Mouse (Mus musculus) midbrain, embryonic 13.5 days (tissue): ENCODE measurements around the gene Mphosph9. TPM values are rescaled to one million over a fixed set of nuclear protein-coding genes. Genes with fewer than 3 reads are reported as not detected.
A peak's percentile ranks its signal among the peaks of the same experiment; 100 is the strongest.

Source experiments
- ATAC-seq: fragments of 200-750 bp; cut with Nextera tagmentation; 2 replicates; pipeline ENCODE4 v1.8.0; 2017; ENCODE audit warnings: mild to moderate bottlenecking, moderate TSS enrichment, moderate library complexity
- H3K27ac ChIP-seq: fragments of 300-500 bp; sonication (generic); 2 replicates; pipeline ENCODE4 v1.5.1; 2015; ENCODE audit warnings: inconsistent platforms, mild to moderate bottlenecking, moderate library complexity
- H3K27me3 ChIP-seq: fragments of 300-500 bp; sonication (generic); 2 replicates; pipeline ENCODE4 v1.6.1; 2015; ENCODE audit warnings: mild to moderate bottlenecking, inconsistent platforms
- H3K36me3 ChIP-seq: fragments of 300-500 bp; sonication (generic); 2 replicates; pipeline ENCODE4 v1.6.1; 2015; ENCODE audit warnings: mild to moderate bottlenecking, inconsistent platforms
- H3K4me1 ChIP-seq: fragments of 300-500 bp; sonication (generic); replicated peaks from 2 replicates; pipeline ENCODE4 v1.6.1; 2015; ENCODE audit warnings: inconsistent platforms
- H3K4me2 ChIP-seq: fragments of 300-500 bp; sonication (generic); replicated peaks from 2 replicates; pipeline ENCODE4 v1.6.1; 2015; ENCODE audit warnings: moderate library complexity, mild to moderate bottlenecking, inconsistent platforms
- H3K4me3 ChIP-seq: fragments of 300-500 bp; sonication (generic); replicated peaks from 2 replicates; pipeline ENCODE4 v1.5.1; 2015; ENCODE audit warnings: mild to moderate bottlenecking, inconsistent platforms
- H3K9ac ChIP-seq: fragments of 300-500 bp; sonication (generic); replicated peaks from 2 replicates; pipeline ENCODE4 v1.6.1; 2015; ENCODE audit warnings: mild to moderate bottlenecking, inconsistent platforms
- H3K9me3 ChIP-seq: fragments of 300-500 bp; sonication (generic); 2 replicates; pipeline ENCODE4 v1.6.1; 2016; ENCODE audit warnings: mild to moderate bottlenecking, inconsistent platforms
- WGBS: fragments of 180-500 bp; shearing (Covaris S2); methylation state at CpG from one replicate; pipeline ENCODE4 v1.1.7; 2015; 5-methylcytosine and 5-hydroxymethylcytosine counted together
- polyA plus RNA-seq: library from polyadenylated mRNA; unstranded; fragments of >200 nt; fragmentation: Nextera tagmentation; extraction: Ambion mirVana; gene quantifications from 2 replicates; pipeline ENCODE4 v1.2.1, GENCODE M21; 2015

The Mphosph9 gene
- polyA plus RNA-seq, 1 experiment from 2014 or later: 16.5 TPM

- 97% methylated on average over 8 of the region's 8 CpGs for WGBS
- Histone ChIP-seq H3K4me1 (peaks cover 45% of the 10 kb centered on the region), H3K27me3 (no peaks in the 10 kb centered on the region), H3K27ac (no peak overlapping the region), H3K9me3 (no peaks in the 10 kb centered on the region), H3K9ac (no peak overlapping the region), H3K4me2 (no peak overlapping the region), H3K4me3 (no peak overlapping the region), H3K36me3 (no peaks in the 10 kb centered on the region; the same call in 1 of the 2 replicates)
- ATAC-seq: no peak
These were observed 83.3 kb downstream of the Mphosph9 start for GRCm38 (mm10) chr5:124244449-124244848.

DNA sequence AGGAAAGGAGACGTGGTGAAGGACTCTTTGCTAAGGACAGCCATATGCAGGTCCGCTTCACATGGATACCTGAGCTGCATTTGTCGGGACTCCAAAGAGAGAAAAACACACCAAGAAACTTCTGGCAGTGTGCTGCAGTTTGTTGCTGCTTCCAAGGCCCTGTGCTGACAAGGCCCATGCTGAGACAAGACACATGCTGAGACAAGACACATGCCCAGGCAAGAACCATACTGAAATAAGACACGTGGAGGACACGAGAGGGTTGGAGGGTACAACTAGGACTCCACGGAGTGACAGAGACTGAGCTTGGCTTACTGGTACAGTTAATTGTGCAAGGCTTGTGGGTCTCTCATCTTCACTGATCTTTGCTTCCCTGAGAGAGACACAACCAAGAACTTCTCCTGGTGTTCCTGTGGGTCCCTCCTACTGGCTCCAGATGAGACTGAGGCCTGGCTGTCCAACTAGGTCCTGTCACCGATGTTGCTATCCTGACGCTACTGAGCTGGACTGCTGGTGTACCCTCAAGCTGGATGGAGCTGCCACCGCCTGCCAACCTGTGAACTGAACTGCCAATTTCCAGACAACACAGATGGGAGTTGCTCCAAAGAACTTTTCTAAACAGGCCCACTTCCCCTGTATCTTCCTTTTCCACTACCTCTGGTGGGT, 84.4 kb downstream of the Mphosph9 start:
- Histone ChIP-seq H3K4me1 (peaks cover 38% of the 10 kb centered on the region), H3K27ac (no peak overlapping the region), H3K36me3 (no peaks in the 10 kb centered on the region; the same call in 1 of the 2 replicates), H3K4me2 (no peak overlapping the region), H3K9ac (no peak overlapping the region), H3K9me3 (no peaks in the 10 kb centered on the region), H3K27me3 (no peaks in the 10 kb centered on the region), H3K4me3 (no peak overlapping the region)
- 94% methylated on average over 9 of the region's 9 CpGs for WGBS
- ATAC-seq: no peak

GRCm38 (mm10) chr5:124241686-124242444, 85.9 kb downstream of the Mphosph9 start:
- H3K4me1 ChIP-seq: peaks cover 23% of the 10 kb centered on the region
- H3K27me3 ChIP-seq: no peaks in the 10 kb centered on the region
- no peak overlapping the region for H3K4me3 ChIP-seq
- 41% methylated on average over 10 of the region's 10 CpGs for WGBS
- H3K27ac ChIP-seq: peak overlapping the region; percentile 51
- 0 out of 2 replicates have a peak, but pooled peaks have one; percentile 45 for ATAC-seq
- H3K36me3 ChIP-seq: no peaks in the 10 kb centered on the region; the same call in 1 of the 2 replicates
- no peak overlapping the region for H3K9ac ChIP-seq
- no peaks in the 10 kb centered on the region for H3K9me3 ChIP-seq
- peak overlapping the region; percentile 22 for H3K4me2 ChIP-seq

DNA sequence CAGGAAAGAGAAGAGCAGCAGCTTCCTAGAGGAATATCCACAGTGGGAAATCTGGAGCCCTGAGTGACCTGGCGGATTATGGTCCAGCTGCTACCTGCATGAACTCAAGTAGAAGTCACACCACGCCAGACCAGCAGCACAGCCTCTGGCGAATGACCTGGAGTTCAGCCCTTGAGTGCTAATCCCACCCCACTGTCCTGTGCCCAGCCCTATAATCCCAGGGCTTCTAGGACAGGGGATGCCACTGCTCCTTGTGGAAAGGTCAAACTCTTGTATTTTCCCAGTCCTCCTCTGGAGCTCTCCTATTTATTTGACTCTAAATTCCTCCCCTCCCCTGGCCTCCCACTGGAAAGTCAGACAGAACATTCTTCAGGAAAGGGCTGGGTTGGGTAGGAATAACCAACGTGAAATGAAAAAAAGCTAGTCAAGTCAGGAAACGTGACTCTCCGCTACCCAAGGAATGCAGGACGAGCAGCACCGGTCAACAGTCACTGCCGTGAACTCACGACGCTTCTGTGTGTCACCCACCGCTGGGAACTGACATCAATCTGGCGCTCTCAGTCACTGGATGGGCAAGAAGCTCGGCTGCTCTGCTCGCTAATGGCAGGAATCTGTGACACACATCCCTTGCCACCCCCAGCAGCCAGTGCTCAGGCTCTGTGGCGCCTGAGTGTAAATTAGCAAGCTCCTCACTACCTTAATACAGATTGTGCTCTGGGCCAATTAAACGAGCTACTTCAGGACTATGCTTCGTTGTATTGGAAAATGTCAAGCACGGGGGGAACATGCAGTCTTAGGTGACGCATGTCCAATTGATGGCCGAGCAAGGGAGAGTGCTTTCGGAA, 86.7 kb downstream of the Mphosph9 start:
- no peaks in the 10 kb centered on the region for H3K27me3 ChIP-seq
- H3K9me3 ChIP-seq: no peaks in the 10 kb centered on the region
- H3K4me3 ChIP-seq: no peak overlapping the region
- 31% methylated on average over 22 of the region's 22 CpGs for WGBS
- H3K4me2 ChIP-seq: peak overlapping the region; percentile 22
- H3K4me1 ChIP-seq: peaks cover 22% of the 10 kb centered on the region
- peak overlapping the region; percentile 44; the same call in 1 of the 2 replicates for H3K9ac ChIP-seq
- ATAC-seq: peak; percentile 79
- no peaks in the 10 kb centered on the region; the same call in 1 of the 2 replicates for H3K36me3 ChIP-seq
- peak overlapping the region; percentile 51 for H3K27ac ChIP-seq

DNA sequence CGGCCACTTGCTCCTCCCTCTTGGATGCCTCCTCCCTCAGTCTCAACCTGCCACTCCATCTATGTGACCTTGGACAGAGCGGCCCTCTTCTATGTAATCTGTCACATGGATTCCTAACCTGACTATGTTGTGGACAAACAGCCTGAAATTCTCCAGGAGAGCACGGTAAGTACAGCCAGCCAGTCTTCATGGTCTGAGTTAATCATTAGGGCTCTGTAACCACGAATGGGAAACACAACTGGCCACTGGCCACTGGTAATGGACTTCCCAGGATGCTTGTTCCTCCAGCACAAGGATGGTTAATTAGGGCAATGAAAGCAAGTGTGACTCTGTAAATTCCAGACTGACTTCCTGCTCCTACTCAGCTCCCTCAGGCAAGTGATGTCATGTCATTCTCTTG, 91.6 kb downstream of the Mphosph9 start:
- WGBS: 88% methylated on average over 4 of the region's 4 CpGs
- Histone ChIP-seq H3K9ac (no peak overlapping the region), H3K4me3 (no peak overlapping the region)

GRCm38 (mm10) chr5:124234778-124235177, 93.0 kb downstream of the Mphosph9 start:
- WGBS: 92% methylated on average over 6 of the region's 6 CpGs
- Histone ChIP-seq H3K4me2 (no peak overlapping the region), H3K9ac (no peak overlapping the region), H3K36me3 (no peaks in the 10 kb centered on the region), H3K27ac (no peak overlapping the region), H3K27me3 (no peaks in the 10 kb centered on the region), H3K9me3 (no peaks in the 10 kb centered on the region), H3K4me1 (peaks cover 18% of the 10 kb centered on the region), H3K4me3 (no peak overlapping the region)
- ATAC-seq: no peak

More for the DNA sequence above, 91.6 kb downstream of the Mphosph9 start:
- H3K9me3 ChIP-seq: no peaks in the 10 kb centered on the region
- ATAC-seq: no peak
- H3K36me3 ChIP-seq: no peaks in the 10 kb centered on the region
- no peak overlapping the region for H3K27ac ChIP-seq
- no peak overlapping the region for H3K4me2 ChIP-seq
- no peaks in the 10 kb centered on the region for H3K27me3 ChIP-seq
- H3K4me1 ChIP-seq: peaks cover 26% of the 10 kb centered on the region

DNA sequence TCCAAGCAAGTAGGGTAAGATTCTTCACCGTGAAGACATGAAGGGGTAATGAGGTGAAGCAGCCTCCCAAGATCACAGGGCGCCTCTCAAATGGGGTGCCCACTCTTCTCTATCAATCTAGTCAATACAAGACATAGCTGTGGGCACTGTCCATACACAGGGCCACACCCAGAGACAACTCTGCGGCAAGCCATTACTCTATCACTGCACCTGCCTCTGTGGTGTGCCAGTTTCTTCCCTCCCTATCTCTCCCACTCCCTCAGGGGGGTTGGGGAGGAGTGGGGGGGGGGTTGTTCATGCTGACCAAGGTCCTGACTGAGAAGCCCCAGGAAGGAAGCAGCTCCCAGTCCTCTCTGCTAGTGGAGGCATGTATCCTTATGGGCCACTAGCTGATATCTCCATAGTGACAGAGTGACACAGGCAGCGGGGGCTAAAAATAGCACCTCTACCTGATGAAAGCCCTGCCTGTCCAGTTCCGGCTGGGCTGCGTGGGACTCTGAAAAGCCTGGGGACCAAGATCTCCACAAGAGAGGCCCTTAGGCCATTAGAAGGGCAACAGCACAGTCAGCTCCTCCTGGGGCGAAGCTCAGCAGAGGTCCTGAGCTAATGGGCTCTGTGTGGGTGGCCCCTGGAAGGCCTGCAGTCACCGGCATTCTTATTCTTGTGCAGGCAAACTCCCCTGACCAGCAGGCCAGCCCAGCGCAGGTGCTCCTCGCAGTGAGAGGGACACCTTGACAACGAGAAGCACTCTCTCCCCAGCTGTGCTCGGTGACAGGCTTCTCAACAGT, 93.7 kb downstream of the Mphosph9 start:
- Histone ChIP-seq H3K4me1 (peaks cover 18% of the 10 kb centered on the region), H3K36me3 (no peaks in the 10 kb centered on the region), H3K4me3 (no peak overlapping the region), H3K27ac (no peak overlapping the region), H3K9ac (no peak overlapping the region), H3K4me2 (no peak overlapping the region), H3K27me3 (no peaks in the 10 kb centered on the region), H3K9me3 (no peaks in the 10 kb centered on the region)
- no peak for ATAC-seq
- 64% methylated on average over 12 of the region's 12 CpGs for WGBS

- WGBS: 90% methylated on average over 8 of the region's 8 CpGs
- no peak overlapping the region for H3K9ac ChIP-seq
- H3K4me1 ChIP-seq: peaks cover 18% of the 10 kb centered on the region
- H3K27ac ChIP-seq: no peak overlapping the region
- no peaks in the 10 kb centered on the region for H3K36me3 ChIP-seq
- H3K4me2 ChIP-seq: no peak overlapping the region
- no peak for ATAC-seq
- no peak overlapping the region for H3K4me3 ChIP-seq
- no peaks in the 10 kb centered on the region for H3K27me3 ChIP-seq
- H3K9me3 ChIP-seq: no peaks in the 10 kb centered on the region
These were observed 94.7 kb downstream of the Mphosph9 start for GRCm38 (mm10) chr5:124233144-124233465.

DNA sequence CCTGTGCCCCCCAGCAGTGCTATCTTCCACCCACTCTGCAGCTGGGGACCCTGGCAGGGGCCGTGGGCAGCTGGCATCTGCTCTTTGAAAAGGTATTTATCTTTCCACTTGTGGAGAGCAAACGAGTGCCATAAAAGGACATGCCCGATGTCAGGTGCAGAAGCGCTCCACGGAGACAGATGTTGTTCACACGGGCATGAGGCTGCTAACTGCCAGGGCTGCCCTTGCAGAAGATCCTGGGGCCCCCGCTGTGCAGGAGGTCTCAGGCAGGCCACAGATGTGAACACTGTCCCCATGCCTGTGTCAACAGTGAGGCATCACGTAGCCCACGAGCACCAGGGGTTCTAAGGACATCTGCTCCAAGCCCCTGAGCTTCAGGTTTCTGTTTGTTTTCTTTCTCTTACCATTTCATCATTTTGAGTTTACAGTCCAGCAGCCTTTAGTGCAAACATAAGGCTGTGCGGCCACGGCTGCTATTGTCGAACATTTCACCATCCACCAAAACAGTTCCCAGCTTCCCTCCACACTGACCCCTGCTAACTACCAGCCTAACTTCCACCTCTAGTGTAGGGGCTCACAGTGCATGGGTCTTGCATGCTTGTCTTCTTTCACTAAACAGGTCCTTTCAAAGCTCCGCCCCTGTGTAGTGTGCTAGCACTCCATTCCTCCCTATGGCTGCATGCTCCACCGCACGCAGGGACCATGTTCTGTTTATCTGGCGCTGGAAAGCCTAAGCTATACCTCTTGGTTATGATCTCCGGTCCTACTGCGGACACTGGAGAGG, 95.2 kb downstream of the Mphosph9 start:
- H3K27ac ChIP-seq: no peak overlapping the region

DNA sequence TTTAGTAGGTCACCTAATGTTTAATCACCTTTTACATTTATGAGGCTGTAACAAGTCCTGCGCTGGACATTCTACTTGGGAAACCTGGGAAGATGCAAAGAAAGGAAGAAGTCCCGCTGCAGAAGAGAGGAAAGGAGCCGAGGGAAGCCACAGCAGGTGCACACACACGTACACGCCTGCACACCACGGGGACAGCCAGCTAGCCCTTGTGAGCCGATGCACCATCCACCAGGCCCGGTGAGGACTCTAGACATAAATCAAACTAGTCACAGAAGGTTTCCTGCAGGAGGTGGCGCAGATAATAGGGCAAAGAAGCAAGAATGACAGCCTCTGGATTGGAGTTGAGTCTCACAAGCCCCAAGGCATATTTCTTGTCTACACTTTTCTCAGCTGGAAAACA, 97.3 kb downstream of the Mphosph9 start:
- H3K9ac ChIP-seq: no peak overlapping the region
- peaks cover 30% of the 10 kb centered on the region for H3K4me1 ChIP-seq
- 85% methylated on average over 9 of the region's 9 CpGs for WGBS
- H3K36me3 ChIP-seq: no peaks in the 10 kb centered on the region
- no peaks in the 10 kb centered on the region for H3K27me3 ChIP-seq
- H3K4me2 ChIP-seq: no peak overlapping the region
- H3K27ac ChIP-seq: no peak overlapping the region
- no peaks in the 10 kb centered on the region for H3K9me3 ChIP-seq
- no peak overlapping the region for H3K4me3 ChIP-seq
- no peak for ATAC-seq

More for the DNA sequence above, 95.2 kb downstream of the Mphosph9 start:
- no peak for ATAC-seq
- no peak overlapping the region for H3K4me2 ChIP-seq
- H3K4me3 ChIP-seq: no peak overlapping the region
- H3K4me1 ChIP-seq: peaks cover 18% of the 10 kb centered on the region
- no peaks in the 10 kb centered on the region for H3K36me3 ChIP-seq
- no peaks in the 10 kb centered on the region for H3K27me3 ChIP-seq
- WGBS: 76% methylated on average over 18 of the region's 18 CpGs
- H3K9me3 ChIP-seq: no peaks in the 10 kb centered on the region
- no peak overlapping the region for H3K9ac ChIP-seq

- 61% methylated on average over 6 of the region's 6 CpGs for WGBS
- Histone ChIP-seq H3K4me3 (no peak overlapping the region), H3K4me2 (no peak overlapping the region), H3K36me3 (no peaks in the 10 kb centered on the region), H3K9ac (no peak overlapping the region), H3K27me3 (no peaks in the 10 kb centered on the region), H3K9me3 (no peaks in the 10 kb centered on the region), H3K27ac (no peak overlapping the region), H3K4me1 (peaks cover 21% of the 10 kb centered on the region)
- no peak for ATAC-seq
These were observed 100.6 kb downstream of the Mphosph9 start for GRCm38 (mm10) chr5:124227193-124227592.
